Comparison of ENCODE assay signal across 12 mouse cellular contexts in the genomic region with DNA sequence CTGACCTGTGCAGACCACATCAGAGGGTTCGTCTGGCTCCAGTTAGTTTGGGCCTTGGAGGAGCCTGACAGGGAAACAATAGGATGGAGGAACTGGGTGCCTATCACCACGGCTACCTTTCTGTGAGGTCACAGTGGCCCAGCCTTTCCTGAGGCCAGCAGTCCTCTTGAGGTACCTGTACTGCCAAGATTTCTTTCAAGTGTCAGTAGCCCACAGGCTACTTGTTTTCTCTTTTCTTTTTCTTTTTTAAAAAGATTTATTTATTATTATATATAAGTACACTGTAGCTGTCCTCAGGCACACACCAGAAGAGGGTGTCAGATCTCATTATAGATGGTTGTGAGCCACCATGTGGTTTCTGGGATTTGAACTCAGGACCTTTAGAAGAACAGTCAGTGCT. TPM values are rescaled to one million over a fixed set of nuclear protein-coding genes. Genes with fewer than 3 reads are reported as not detected.
A peak's percentile ranks its signal among the peaks of the same experiment; 100 is the strongest.
DNase-seq lines count a peak whose midpoint lies in the region; ATAC-seq lines count a peak whose summit lies in the region.
"Had no signal": no experiment of that assay in that cellular context is flagged by ENCODE, and none has a peak within 500 bp of the region (broad histone marks: within the 10 kb centered on the region; RNA-seq: fewer than 3 reads in every experiment).

TSS of gene Aif1 (minus strand) at position 101 of the 400 bp plus-strand sequence.

- no peak for DNase-seq in thymus, postnatal 10 days (ENCODE audit: low spot score in 2 of 2)
- DNase-seq: gastrocnemius, postnatal 14 days; lung, embryonic 14.5 days had no signal

- H3K36me3 ChIP-seq in hindbrain, embryonic 16.5 days (ENCODE audit: control insufficient read depth, insufficient read depth, low read length) = no peaks in the 10 kb centered on the region
- no peaks in the 10 kb centered on the region for H3K36me3 ChIP-seq in hindbrain, embryonic 12.5 days
- H3K36me3 ChIP-seq in midbrain, embryonic 13.5 days = no peaks in the 10 kb centered on the region
- H3K36me3 ChIP-seq in midbrain, embryonic 15.5 days (replicated peaks) = no peaks in the 10 kb centered on the region
- no peaks in the 10 kb centered on the region for H3K36me3 ChIP-seq in intestine, embryonic 16.5 days (ENCODE audit: control insufficient read depth, insufficient read depth, low read length)
- no peaks in the 10 kb centered on the region for H3K36me3 ChIP-seq in stomach, embryonic 14.5 days (ENCODE audit: control insufficient read depth, insufficient read depth, low read length)
- H3K36me3 ChIP-seq: heart, embryonic 15.5 days had no signal

- no peaks in the 10 kb centered on the region for H3K27me3 ChIP-seq in hindbrain, embryonic 16.5 days (replicated peaks; ENCODE audit: control insufficient read depth, insufficient read depth, low read length)
- H3K27me3 ChIP-seq in hindbrain, embryonic 12.5 days = 0 out of 2 replicates have a peak, but pooled peaks cover 6% of the 10 kb centered on the region
- H3K27me3 ChIP-seq in midbrain, embryonic 13.5 days = peaks cover 3% of the 10 kb centered on the region; the same call in 1 of the 2 replicates
- H3K27me3 ChIP-seq in midbrain, embryonic 15.5 days (replicated peaks) = no peaks in the 10 kb centered on the region
- H3K27me3 ChIP-seq in intestine, embryonic 16.5 days (replicated peaks; ENCODE audit: control insufficient read depth, insufficient read depth, low read length) = no peaks in the 10 kb centered on the region
- H3K27me3 ChIP-seq in stomach, embryonic 14.5 days (ENCODE audit: control insufficient read depth, insufficient read depth, low read length) = no peaks in the 10 kb centered on the region
- H3K27me3 ChIP-seq: heart, embryonic 15.5 days had no signal

- WGBS in hindbrain, embryonic 16.5 days = 42% methylated on average over 2 of the region's 2 CpGs
- WGBS in hindbrain, embryonic 12.5 days = 40% methylated on average over 2 of the region's 2 CpGs
- WGBS in midbrain, embryonic 13.5 days = 33% methylated on average over 2 of the region's 2 CpGs
- WGBS in midbrain, embryonic 15.5 days = 40% methylated on average over 2 of the region's 2 CpGs
- WGBS in intestine, embryonic 16.5 days = 46% methylated on average over 2 of the region's 2 CpGs
- WGBS in stomach, embryonic 14.5 days = 57% methylated on average over 2 of the region's 2 CpGs

- H3K27ac ChIP-seq in hindbrain, embryonic 16.5 days (ENCODE audit: low read depth, low read length) = no peak within 1 kb of the TSS
- H3K27ac ChIP-seq in hindbrain, embryonic 12.5 days = no peak within 1 kb of the TSS
- no peak within 1 kb of the TSS for H3K27ac ChIP-seq in midbrain, embryonic 13.5 days
- no peak within 1 kb of the TSS for H3K27ac ChIP-seq in midbrain, embryonic 15.5 days
- no peak within 1 kb of the TSS for H3K27ac ChIP-seq in intestine, embryonic 16.5 days (ENCODE audit: low read length)
- H3K27ac ChIP-seq in stomach, embryonic 14.5 days (ENCODE audit: low read length) = no peak within 1 kb of the TSS
- H3K27ac ChIP-seq: heart, embryonic 15.5 days had no signal

- H3K4me3 ChIP-seq in hindbrain, embryonic 16.5 days (ENCODE audit: low read length) = no peak within 1 kb of the TSS
- no peak within 1 kb of the TSS for H3K4me3 ChIP-seq in hindbrain, embryonic 12.5 days
- no peak within 1 kb of the TSS for H3K4me3 ChIP-seq in midbrain, embryonic 13.5 days (replicated peaks)
- no peak within 1 kb of the TSS for H3K4me3 ChIP-seq in midbrain, embryonic 15.5 days
- H3K4me3 ChIP-seq in intestine, embryonic 16.5 days (ENCODE audit: low read length) = no peak within 1 kb of the TSS
- H3K4me3 ChIP-seq in stomach, embryonic 14.5 days (ENCODE audit: low read depth, low read length) = no peak within 1 kb of the TSS
- H3K4me3 ChIP-seq: heart, embryonic 15.5 days had no signal

- ATAC-seq in hindbrain, embryonic 16.5 days = no peak
- ATAC-seq in hindbrain, embryonic 12.5 days (ENCODE audit: low FRiP score) = no peak
- no peak for ATAC-seq in midbrain, embryonic 13.5 days
- ATAC-seq in midbrain, embryonic 15.5 days (replicated peaks) = no peak
- ATAC-seq in intestine, embryonic 16.5 days = no peak
- ATAC-seq in stomach, embryonic 14.5 days (ENCODE audit: insufficient number of reproducible peaks, insufficient read depth, low FRiP score, low read depth) = no peak
- no peak for ATAC-seq in inflammation-experienced regulatory T-cells, adult 6 months
- ATAC-seq: forebrain, embryonic 14.5 days had no signal

- H3K4me2 ChIP-seq in hindbrain, embryonic 16.5 days (ENCODE audit: low read length) = no peak within 1 kb of the TSS
- H3K4me2 ChIP-seq in hindbrain, embryonic 12.5 days (replicated peaks) = no peak within 1 kb of the TSS
- no peak within 1 kb of the TSS for H3K4me2 ChIP-seq in midbrain, embryonic 13.5 days (replicated peaks)
- H3K4me2 ChIP-seq in midbrain, embryonic 15.5 days = no peak within 1 kb of the TSS
- no peak within 1 kb of the TSS for H3K4me2 ChIP-seq in intestine, embryonic 16.5 days (ENCODE audit: low read depth, low read length)
- no peak within 1 kb of the TSS for H3K4me2 ChIP-seq in stomach, embryonic 14.5 days (replicated peaks; ENCODE audit: low read depth, low read length)
- H3K4me2 ChIP-seq: heart, embryonic 15.5 days; lung, embryonic 14.5 days had no signal

- H3K4me1 ChIP-seq in hindbrain, embryonic 16.5 days (ENCODE audit: control insufficient read depth, insufficient read depth, low read depth, low read length) = no peaks in the 10 kb centered on the region
- no peaks in the 10 kb centered on the region for H3K4me1 ChIP-seq in hindbrain, embryonic 12.5 days
- no peaks in the 10 kb centered on the region for H3K4me1 ChIP-seq in midbrain, embryonic 13.5 days (replicated peaks)
- no peaks in the 10 kb centered on the region for H3K4me1 ChIP-seq in midbrain, embryonic 15.5 days
- 0 out of 2 replicates have a peak, but pooled peaks cover 2% of the 10 kb centered on the region for H3K4me1 ChIP-seq in intestine, embryonic 16.5 days (ENCODE audit: control insufficient read depth, insufficient read depth, low read length)
- H3K4me1 ChIP-seq in stomach, embryonic 14.5 days (ENCODE audit: control insufficient read depth, insufficient read depth, low read length) = no peaks in the 10 kb centered on the region

- H3K9me3 ChIP-seq in hindbrain, embryonic 16.5 days (ENCODE audit: control insufficient read depth, low read length) = no peaks in the 10 kb centered on the region
- no peaks in the 10 kb centered on the region for H3K9me3 ChIP-seq in hindbrain, embryonic 12.5 days (replicated peaks)
- H3K9me3 ChIP-seq in midbrain, embryonic 13.5 days = no peaks in the 10 kb centered on the region
- H3K9me3 ChIP-seq in midbrain, embryonic 15.5 days = no peaks in the 10 kb centered on the region
- no peaks in the 10 kb centered on the region for H3K9me3 ChIP-seq in intestine, embryonic 16.5 days (ENCODE audit: control insufficient read depth, low read length)
- no peaks in the 10 kb centered on the region for H3K9me3 ChIP-seq in stomach, embryonic 14.5 days (ENCODE audit: control insufficient read depth, low read depth, low read length)
- H3K9me3 ChIP-seq: heart, embryonic 15.5 days had no signal

- H3K9ac ChIP-seq in hindbrain, embryonic 16.5 days (ENCODE audit: low read depth, low read length) = no peak within 1 kb of the TSS
- H3K9ac ChIP-seq in hindbrain, embryonic 12.5 days = no peak within 1 kb of the TSS
- 0 out of 2 replicates have a peak within 1 kb of the TSS, but pooled peaks have one; percentile 1 for H3K9ac ChIP-seq in midbrain, embryonic 13.5 days (replicated peaks)
- H3K9ac ChIP-seq in midbrain, embryonic 15.5 days = no peak within 1 kb of the TSS
- H3K9ac ChIP-seq in intestine, embryonic 16.5 days (ENCODE audit: low read depth, low read length) = no peak within 1 kb of the TSS
- no peak within 1 kb of the TSS for H3K9ac ChIP-seq in stomach, embryonic 14.5 days (replicated peaks; ENCODE audit: low read depth, low read length)
- H3K9ac ChIP-seq: heart, embryonic 15.5 days; lung, embryonic 14.5 days had no signal

RNA-seq across cellular contexts. Expression of gene Aif1, which starts in this region (rescaled TPM):
- 5.6 and 10.1 TPM in 2 replicates for polyA plus RNA-seq in hindbrain, embryonic 16.5 days (2015; fragmentation: Nextera tagmentation; extraction: Ambion mirVana)
- polyA plus RNA-seq in hindbrain, embryonic 12.5 days (2016; fragmentation: Nextera tagmentation; extraction: Ambion mirVana) = 7.8 and 7.9 TPM in 2 replicates
- polyA plus RNA-seq in midbrain, embryonic 13.5 days (2015; fragmentation: Nextera tagmentation; extraction: Ambion mirVana) = 4.9 and 7.0 TPM in 2 replicates
- polyA plus RNA-seq in midbrain, embryonic 15.5 days (2015; fragmentation: Nextera tagmentation; extraction: Ambion mirVana) = 7.3 and 8.2 TPM in 2 replicates
- polyA plus RNA-seq in intestine, embryonic 16.5 days (2015; fragmentation: Nextera tagmentation; extraction: Ambion mirVana) = 17.4 and 19.4 TPM in 2 replicates
- 16.4 and 19.6 TPM in 2 replicates for polyA plus RNA-seq in stomach, embryonic 14.5 days (2014; fragmentation: Nextera tagmentation; extraction: Ambion mirVana)
- polyA plus RNA-seq in inflammation-experienced regulatory T-cells, adult 6 months (2017; shearing (Covaris generic)) = 1 to 10 TPM in 2 of 3 experiments, under 1 TPM in 1; 0.79 to 5.4 (median 2.1) TPM
